Mouse (Mus musculus) lung, embryonic 16.5 days (tissue): ENCODE data around the gene Lrrc74b. TPM values are rescaled to one million over a fixed set of nuclear protein-coding genes. Genes with fewer than 3 reads are reported as not detected.
"Not testable (repeated sequence)": the region's sequence is repeated elsewhere in the genome, so short reads cannot be mapped to it uniquely, and the experiment has no call there.

Source experiments
- ATAC-seq: fragments of 200-750 bp; cut with Nextera tagmentation; 2 replicates; pipeline ENCODE4 v1.8.0; 2017; ENCODE audit warnings: low read depth, mild to moderate bottlenecking, moderate library complexity
- H3K27ac ChIP-seq: fragments of 300-500 bp; sonication (generic); 2 replicates; pipeline ENCODE4 v1.5.1; 2014; ENCODE audit warnings: mild to moderate bottlenecking, control low read depth, low read length
- H3K27me3 ChIP-seq: fragments of 300-500 bp; sonication (generic); 2 replicates; pipeline ENCODE4 v1.6.1; 2014; ENCODE audit warnings: low read depth, low read length, mixed read lengths; ENCODE audit not compliant: control insufficient read depth, insufficient read depth
- H3K36me3 ChIP-seq: fragments of 300-500 bp; sonication (generic); 2 replicates; pipeline ENCODE4 v1.6.1; 2014; ENCODE audit warnings: low read length; ENCODE audit not compliant: control insufficient read depth, insufficient read depth
- H3K4me1 ChIP-seq: fragments of 300-500 bp; sonication (generic); replicated peaks from 2 replicates; pipeline ENCODE4 v1.6.1; 2014; ENCODE audit warnings: low read length, mixed read lengths; ENCODE audit not compliant: control insufficient read depth, insufficient read depth
- H3K4me2 ChIP-seq: fragments of 300-500 bp; sonication (generic); 2 replicates; pipeline ENCODE4 v1.6.1; 2014; ENCODE audit warnings: low read depth, low read length, control low read depth
- H3K4me3 ChIP-seq: fragments of 300-500 bp; sonication (generic); 2 replicates; pipeline ENCODE4 v1.5.1; 2014; ENCODE audit warnings: mild to moderate bottlenecking, low read length, control low read depth
- H3K9ac ChIP-seq: fragments of 300-500 bp; sonication (generic); 2 replicates; pipeline ENCODE4 v1.6.1; 2014; ENCODE audit warnings: low read length, control low read depth
- H3K9me3 ChIP-seq: fragments of 300-500 bp; sonication (generic); 2 replicates; pipeline ENCODE4 v1.6.1; 2016; ENCODE audit warnings: low read length; ENCODE audit not compliant: control insufficient read depth
- WGBS: fragments of 180-500 bp; shearing (Covaris S2); extraction: QIAGEN DNeasy Blood & Tissue Kit; methylation state at CpG from one replicate; pipeline ENCODE4 v1.1.7; 2014; 5-methylcytosine and 5-hydroxymethylcytosine counted together
- polyA plus RNA-seq: library from polyadenylated mRNA; unstranded; fragments of >200 nt; fragmentation: Nextera tagmentation; extraction: Ambion mirVana; gene quantifications from 2 replicates; pipeline ENCODE4 v1.2.1, GENCODE M21; 2015

Lrrc74b gene
- polyA plus RNA-seq, 1 experiment from 2014 or later, result 3.0 TPM

DNA sequence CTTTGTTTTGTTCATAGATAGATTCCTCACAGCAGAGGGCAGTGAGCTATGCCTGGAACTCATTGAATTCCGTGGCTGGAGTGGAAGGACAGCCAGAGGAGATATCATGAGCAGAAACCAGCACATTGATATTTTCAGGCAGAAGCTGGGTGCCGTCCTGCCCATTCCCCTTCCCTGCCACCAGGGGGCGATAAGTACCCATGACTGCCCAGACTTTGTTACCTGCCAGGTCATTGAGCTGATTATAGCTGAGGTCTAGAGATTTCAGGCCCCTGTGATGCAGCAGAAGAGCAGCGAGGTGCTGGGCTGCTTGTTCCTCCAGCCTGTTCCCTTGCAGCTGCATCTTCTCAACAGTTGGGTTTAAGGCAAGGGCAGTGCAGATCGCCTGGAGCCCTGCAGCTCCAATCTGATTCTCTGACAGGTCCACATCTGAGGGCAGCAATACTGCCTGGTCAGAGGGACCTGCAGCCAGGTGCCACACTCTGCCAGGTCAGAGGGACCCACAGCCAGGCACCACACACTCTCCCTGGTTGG is 3.0 kb downstream of the Lrrc74b start:
- Histone ChIP-seq H3K4me1 (peaks cover 43% of the 10 kb centered on the region), H3K27me3 (no peaks in the 10 kb centered on the region), H3K9me3 (no peaks in the 10 kb centered on the region), H3K27ac (peak overlapping the region; percentile 52), H3K4me3 (no peak overlapping the region), H3K4me2 (peak overlapping the region; percentile 41; the same call in 1 of the 2 replicates), H3K36me3 (no peaks in the 10 kb centered on the region), H3K9ac (no peak overlapping the region; the same call in 1 of the 2 replicates)
- 2% methylated on average over 5 of the region's 5 CpGs for WGBS
- no peak for ATAC-seq

GRCm38 (mm10) chr16:17556907-17557306 is 4.1 kb downstream of the Lrrc74b start:
- H3K36me3 ChIP-seq, result no peaks in the 10 kb centered on the region
- no peak for ATAC-seq
- WGBS, result 43% methylated on average over 4 of the region's 4 CpGs
- no peak overlapping the region for H3K9ac ChIP-seq
- no peak overlapping the region for H3K4me3 ChIP-seq
- H3K4me2 ChIP-seq, result no peak overlapping the region
- H3K27ac ChIP-seq, result no peak overlapping the region
- no peaks in the 10 kb centered on the region for H3K27me3 ChIP-seq
- H3K9me3 ChIP-seq, result no peaks in the 10 kb centered on the region
- H3K4me1 ChIP-seq, result peaks cover 39% of the 10 kb centered on the region

DNA sequence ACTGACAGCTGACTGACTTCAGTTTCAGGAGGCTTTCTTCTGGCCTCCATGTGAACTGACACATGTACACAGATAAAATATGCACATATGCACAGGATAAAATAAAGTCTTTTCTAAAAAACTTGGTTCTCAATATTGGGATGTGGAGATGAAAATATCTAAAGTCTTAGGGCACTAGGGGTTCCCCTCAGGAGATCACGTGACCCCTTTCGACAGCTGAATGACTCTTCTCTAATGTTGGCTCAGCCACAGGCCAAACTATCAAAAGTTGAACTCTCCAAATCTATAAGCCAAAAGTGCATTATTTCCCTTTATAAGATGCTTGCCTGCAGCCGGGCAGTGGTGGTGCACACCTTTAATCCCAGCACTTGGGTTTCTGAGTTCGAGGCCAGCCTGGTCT is 4.9 kb downstream of the Lrrc74b start:
- Histone ChIP-seq H3K4me2 (no peak overlapping the region), H3K27ac (no peak overlapping the region), H3K27me3 (no peaks in the 10 kb centered on the region), H3K36me3 (no peaks in the 10 kb centered on the region), H3K9ac (no peak overlapping the region), H3K4me1 (peaks cover 31% of the 10 kb centered on the region), H3K9me3 (no peaks in the 10 kb centered on the region), H3K4me3 (no peak overlapping the region)
- WGBS, result 79% methylated on average over 4 of the region's 4 CpGs
- no peak for ATAC-seq

GRCm38 (mm10) chr16:17554702-17555101 is 6.3 kb downstream of the Lrrc74b start:
- peak; percentile 37; the same call in 1 of the 2 replicates for ATAC-seq
- Histone ChIP-seq H3K27ac (peak overlapping the region; percentile 59), H3K4me1 (peaks cover 24% of the 10 kb centered on the region), H3K4me2 (peak overlapping the region; percentile 51)
- WGBS, result 23% methylated on average over 4 of the region's 4 CpGs
- not testable (repeated sequence) for H3K9me3 ChIP-seq, H3K36me3 ChIP-seq, H3K4me3 ChIP-seq, H3K27me3 ChIP-seq, H3K9ac ChIP-seq

DNA sequence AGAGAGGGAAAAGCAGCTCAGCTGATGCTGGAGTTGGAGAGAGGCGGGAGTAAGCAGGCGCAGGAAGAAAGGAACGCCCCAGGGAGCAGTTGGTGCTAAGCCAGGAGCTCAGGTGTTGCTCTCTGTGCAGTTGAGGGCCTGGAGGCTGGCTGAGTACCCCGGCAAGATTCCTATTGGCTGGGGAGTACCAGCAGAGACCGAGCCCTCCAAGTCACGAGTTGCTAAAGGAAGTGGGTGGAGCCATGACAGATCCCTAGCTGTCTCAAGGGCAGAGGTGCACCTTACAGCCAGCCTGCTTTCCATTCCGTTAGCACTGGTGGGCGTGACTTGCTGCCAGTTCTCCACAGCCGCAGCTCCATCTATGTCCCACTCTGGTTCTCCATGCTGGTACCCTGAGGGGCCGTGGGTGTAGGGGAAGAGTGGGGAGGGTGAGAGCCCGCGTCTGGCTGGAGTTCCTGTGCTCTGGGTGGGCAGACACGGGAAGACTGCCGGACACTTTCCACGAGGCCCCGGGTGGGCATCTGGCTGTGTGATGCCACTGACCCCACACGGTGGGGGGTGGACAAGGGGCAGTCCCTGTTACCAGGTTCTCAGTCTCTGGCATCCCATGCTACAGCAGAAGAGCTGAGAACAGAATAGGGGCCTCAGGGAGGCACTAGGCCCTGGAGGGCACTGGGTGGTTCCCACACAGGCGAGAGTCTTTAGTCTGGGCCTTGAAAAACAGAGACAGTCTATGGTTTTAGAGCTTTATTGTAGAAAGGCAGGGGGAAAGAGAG is 6.9 kb downstream of the Lrrc74b start:
- no peaks in the 10 kb centered on the region for H3K36me3 ChIP-seq
- H3K9ac ChIP-seq, result no peak overlapping the region
- peak overlapping the region; percentile 59; the same call in 1 of the 2 replicates for H3K27ac ChIP-seq
- H3K4me1 ChIP-seq, result peaks cover 22% of the 10 kb centered on the region
- H3K4me3 ChIP-seq, result peak overlapping the region; percentile 18
- 7% methylated on average over 18 of the region's 18 CpGs for WGBS
- H3K27me3 ChIP-seq, result no peaks in the 10 kb centered on the region
- peak overlapping the region; percentile 51 for H3K4me2 ChIP-seq
- H3K9me3 ChIP-seq, result no peaks in the 10 kb centered on the region
- ATAC-seq, result peak; percentile 96

- 68% methylated on average over 7 of the region's 7 CpGs for WGBS
- H3K4me3 ChIP-seq, result no peak overlapping the region
- no peaks in the 10 kb centered on the region for H3K27me3 ChIP-seq
- H3K4me2 ChIP-seq, result no peak overlapping the region
- H3K36me3 ChIP-seq, result no peaks in the 10 kb centered on the region
- H3K27ac ChIP-seq, result no peak overlapping the region
- H3K9me3 ChIP-seq, result no peaks in the 10 kb centered on the region
- peaks cover 12% of the 10 kb centered on the region for H3K4me1 ChIP-seq
- no peak overlapping the region for H3K9ac ChIP-seq
- ATAC-seq, result no peak
These were observed 8.2 kb downstream of the Lrrc74b start for GRCm38 (mm10) chr16:17552837-17553236.

- ATAC-seq, result no peak
- WGBS, result 68% methylated on average over 2 of the region's 2 CpGs
- H3K27me3 ChIP-seq, result no peaks in the 10 kb centered on the region; the same call in none of the 2 replicates
These were observed 18.4 kb downstream of the Lrrc74b start for GRCm38 (mm10) chr16:17542632-17543031.

DNA sequence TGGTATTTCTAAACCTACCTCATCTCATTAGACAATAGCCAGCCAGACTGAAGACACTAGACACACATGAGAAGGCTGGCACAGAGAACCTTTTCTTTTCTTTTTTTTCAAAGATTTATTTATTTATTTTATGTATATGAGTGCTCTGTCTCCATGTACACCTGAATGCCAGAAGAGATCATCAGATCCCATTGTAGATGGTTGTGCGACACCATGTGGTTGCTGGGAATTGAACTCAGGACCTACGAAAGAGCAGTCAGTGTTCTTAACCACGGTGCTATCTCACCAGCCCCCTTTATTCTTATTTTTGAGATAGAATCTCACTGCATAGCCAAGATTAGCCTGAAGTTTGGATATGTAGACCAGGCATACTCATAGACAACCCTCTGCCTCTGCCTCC is 24.5 kb downstream of the Lrrc74b start:
- Histone ChIP-seq H3K4me2 (no peak overlapping the region), H3K27me3 (no peaks in the 10 kb centered on the region; the same call in none of the 2 replicates), H3K4me3 (no peak overlapping the region), H3K4me1 (peaks cover 4% of the 10 kb centered on the region), H3K36me3 (no peaks in the 10 kb centered on the region), H3K27ac (no peak overlapping the region), H3K9me3 (peaks cover 2% of the 10 kb centered on the region; the same call in 1 of the 2 replicates), H3K9ac (no peak overlapping the region)
- WGBS, result 86% methylated on average over 3 of the region's 3 CpGs
- no peak for ATAC-seq

More at GRCm38 (mm10) chr16:17542632-17543031, 18.4 kb downstream of the Lrrc74b start:
- no peak overlapping the region for H3K4me2 ChIP-seq
- H3K36me3 ChIP-seq, result no peaks in the 10 kb centered on the region
- no peaks in the 10 kb centered on the region for H3K4me1 ChIP-seq
- no peak overlapping the region for H3K9ac ChIP-seq
- H3K27ac ChIP-seq, result no peak overlapping the region
- no peak overlapping the region for H3K4me3 ChIP-seq
- no peaks in the 10 kb centered on the region for H3K9me3 ChIP-seq

DNA sequence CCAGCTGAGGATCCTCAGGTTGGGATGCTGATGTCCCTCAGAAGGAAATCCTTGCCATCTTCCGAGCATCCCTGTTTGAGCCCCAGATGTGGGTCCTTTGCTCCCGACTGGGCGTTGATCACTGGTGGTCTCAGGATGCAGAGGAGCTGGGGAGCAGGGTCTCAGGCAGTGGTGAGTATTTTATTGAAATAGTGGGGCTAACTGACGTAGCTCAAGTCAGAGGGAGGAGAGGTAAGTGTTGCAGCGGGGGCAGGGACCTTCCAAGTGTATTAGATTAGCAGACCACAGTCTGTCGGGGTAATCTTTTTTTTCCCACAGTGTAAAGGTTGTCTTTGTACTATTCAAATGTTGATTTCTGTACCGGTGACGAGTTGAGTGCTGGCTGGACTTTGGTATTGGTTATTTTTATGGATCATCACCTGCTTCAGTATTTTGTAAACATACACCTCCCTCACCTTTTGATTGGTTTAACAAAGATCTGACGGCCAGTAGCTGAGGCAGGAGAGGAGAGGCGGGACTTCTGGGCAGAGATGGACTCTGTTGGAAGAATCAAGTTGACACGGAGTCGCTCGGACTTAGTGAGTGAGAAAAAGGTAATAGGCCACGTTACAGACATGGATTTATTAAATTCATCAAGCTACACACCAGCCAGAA is 28.2 kb downstream of the Lrrc74b start:
- whole genome bisulfite sequencing, result 68% methylated on average over 14 of the region's 14 CpGs
- ATAC-seq, result no peak

More for the DNA sequence above, 28.2 kb downstream of the Lrrc74b start:
- Histone ChIP-seq H3K4me1 (peaks cover 16% of the 10 kb centered on the region), H3K4me2 (no peak overlapping the region), H3K4me3 (no peak overlapping the region), H3K27ac (no peak overlapping the region), H3K36me3 (peaks cover 6% of the 10 kb centered on the region), H3K9ac (no peak overlapping the region), H3K27me3 (no peaks in the 10 kb centered on the region), H3K9me3 (peaks cover 2% of the 10 kb centered on the region; the same call in 1 of the 2 replicates)
